Mouse (Mus musculus): ENCODE measurements around the gene Olfr735. TPM values are rescaled to one million over a fixed set of nuclear protein-coding genes. Genes with fewer than 3 reads are reported as not detected.

The Olfr735 gene
- total and polyA plus RNA-seq, 3 experiments: not detected

DNA sequence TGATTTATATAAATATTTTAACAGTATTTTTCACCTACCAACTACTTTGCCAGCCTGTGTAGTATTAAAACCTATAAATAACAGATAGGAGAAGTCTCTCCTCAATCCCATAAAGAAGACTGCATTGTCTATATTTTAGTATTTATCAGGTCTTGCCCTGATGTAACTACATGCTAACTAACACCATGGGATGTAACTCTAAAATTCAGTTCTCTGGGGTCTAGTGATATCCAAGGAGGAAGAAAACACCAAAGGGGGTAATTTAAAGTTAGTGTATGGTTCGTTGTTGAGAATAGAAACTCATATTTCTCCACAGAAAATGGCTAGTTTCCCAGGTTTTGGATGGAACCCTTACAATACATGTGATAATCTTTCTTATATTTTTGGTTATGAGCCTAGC is 22.0 kb downstream of the Olfr735 start, which contains the start of gene Olfr734:
TSS of gene Olfr734 (minus strand) at position 101 of the 400 bp plus-strand sequence.
- Histone ChIP-seq H3K4me1 (ENCODE audit: control insufficient read depth in 1 of 2, insufficient read depth in 2 of 2) (no peaks in the 10 kb centered on the region), H3K27me3 (replicated peaks) (peaks cover 1% of the 10 kb centered on the region)
- in situ Hi-C loops (cut with MboI; ENCODE audit: low pct_ligation_motif_present, low pct_unique_long_range_greater_than_20kb, low sequenced_read_pairs): no loop called here

DNA sequence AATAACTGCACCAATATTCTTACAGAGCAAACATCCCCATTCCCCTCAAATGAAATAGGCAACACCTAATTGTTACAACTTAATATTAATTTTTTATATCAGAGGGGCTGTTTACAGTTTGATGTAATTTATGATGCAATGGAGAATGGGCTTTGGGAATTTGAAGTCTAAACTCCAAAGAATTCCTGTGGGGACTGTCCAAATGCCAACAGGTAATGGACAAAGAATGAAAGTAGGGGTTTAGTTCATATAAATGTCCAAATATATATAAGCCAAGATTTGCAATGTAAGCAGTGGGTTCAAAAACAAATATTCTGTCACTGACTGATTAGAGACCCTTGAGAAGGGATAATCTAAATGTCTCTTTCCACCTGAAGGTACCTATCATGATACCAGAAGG is 47.2 kb downstream of the Olfr735 start, which contains the start of gene Olfr733:
TSS of gene Olfr733 (minus strand) at position 101 of the 400 bp plus-strand sequence.
- Histone ChIP-seq H3K4me1 (ENCODE audit: control insufficient read depth in 1 of 2, insufficient read depth in 2 of 2) (no peaks in the 10 kb centered on the region), H3K36me3 (replicated peaks in 1 of 2; ENCODE audit: control insufficient read depth in 1 of 2, insufficient read depth in 1 of 2, low read length in 1 of 2) (no peaks in the 10 kb centered on the region), H3K4me3 (replicated peaks in 1 of 3; ENCODE audit: low read depth in 2 of 3, low read length in 2 of 3, poor library complexity in 1 of 3) (no peak within 1 kb of the TSS), H3K27me3 (replicated peaks) (peaks cover 4% of the 10 kb centered on the region), H3K4me2 (ENCODE audit: insufficient read depth, low read depth, poor library complexity, severe bottlenecking) (no peak within 1 kb of the TSS), H3K9ac (ENCODE audit: insufficient read depth, low read depth) (no peak within 1 kb of the TSS), H3K79me2 (replicated peaks; ENCODE audit: control insufficient read depth, extremely low read depth, insufficient read depth, poor library complexity, severe bottlenecking) (no peaks in the 10 kb centered on the region), H3K9me3 (replicated peaks; ENCODE audit: low read length) (no peaks in the 10 kb centered on the region), H3K27ac (ENCODE audit: insufficient read depth, low read depth) (no peak within 1 kb of the TSS)
- dilution Hi-C loops (cut with MboI; ENCODE audit: extremely low pct_ligation_motif_present, extremely low pct_unique_long_range_greater_than_20kb, low sequenced_read_pairs): no loop called here
- TF ChIP-seq EP300 (IDR thresholded peaks at IDR 0.05; ENCODE audit: low read length) (no peak), KAT2A (IDR thresholded peaks at IDR 0.05; ENCODE audit: insufficient replicate concordance, low read length) (no peak), ELF1 (IDR thresholded peaks at IDR 0.05; ENCODE audit: low read depth, low read length) (no peak), USF2 (conservative IDR thresholded peaks at IDR 0.05; ENCODE audit: low read depth, low read length) (no peak)
- in situ Hi-C loops (cut with MboI; ENCODE audit: low pct_ligation_motif_present, low pct_unique_long_range_greater_than_20kb, low sequenced_read_pairs): no loop called here
- no peak for DNase-seq (ENCODE audit: extremely low read depth)

More for the DNA sequence above, 22.0 kb downstream of the Olfr735 start, which contains the start of gene Olfr734:
- Histone ChIP-seq H3K9ac (ENCODE audit: insufficient read depth, low read depth) (no peak within 1 kb of the TSS), H3K36me3 (replicated peaks in 1 of 2; ENCODE audit: control insufficient read depth in 1 of 2, insufficient read depth in 1 of 2, low read length in 1 of 2) (no peaks in the 10 kb centered on the region), H3K79me2 (replicated peaks; ENCODE audit: control insufficient read depth, extremely low read depth, insufficient read depth, poor library complexity, severe bottlenecking) (no peaks in the 10 kb centered on the region), H3K4me3 (replicated peaks in 1 of 3; ENCODE audit: low read depth in 2 of 3, low read length in 2 of 3, poor library complexity in 1 of 3) (no peak within 1 kb of the TSS), H3K27ac (ENCODE audit: insufficient read depth, low read depth) (no peak within 1 kb of the TSS), H3K9me3 (replicated peaks; ENCODE audit: low read length) (no peaks in the 10 kb centered on the region), H3K4me2 (ENCODE audit: insufficient read depth, low read depth, poor library complexity, severe bottlenecking) (no peak within 1 kb of the TSS)
- no peak for DNase-seq (ENCODE audit: extremely low read depth)
- dilution Hi-C loops (cut with MboI; ENCODE audit: extremely low pct_ligation_motif_present, extremely low pct_unique_long_range_greater_than_20kb, low sequenced_read_pairs): no loop called here
- TF ChIP-seq ZNF384 (IDR thresholded peaks at IDR 0.05; ENCODE audit: low read depth, low read length) (no peak), NRF1 (IDR thresholded peaks at IDR 0.05; ENCODE audit: low read depth, low read length) (no peak), GABPA (IDR thresholded peaks at IDR 0.05; ENCODE audit: insufficient replicate concordance, low read depth, low read length) (no peak), MYC (IDR thresholded peaks at IDR 0.05; ENCODE audit: low read depth, low read length) (no peak), MAX (IDR thresholded peaks at IDR 0.05; ENCODE audit: low read length) (no peak), POLR2AphosphoS2 (IDR thresholded peaks at IDR 0.05; ENCODE audit: low read depth, low read length) (no peak), SMC3 (IDR thresholded peaks at IDR 0.05; ENCODE audit: low read depth, low read length) (no peak), BHLHE40 (IDR thresholded peaks at IDR 0.05; ENCODE audit: low read depth, low read length) (no peak), UBTF (IDR thresholded peaks at IDR 0.05; ENCODE audit: low read depth, low read length) (no peak), E2F4 (IDR thresholded peaks at IDR 0.05; ENCODE audit: insufficient replicate concordance, low read depth, low read length) (no peak), ELF1 (IDR thresholded peaks at IDR 0.05; ENCODE audit: low read depth, low read length) (no peak), RAD21 (IDR thresholded peaks at IDR 0.05; ENCODE audit: low read depth, low read length) (no peak), ZMIZ1 (IDR thresholded peaks at IDR 0.05; ENCODE audit: low read depth, low read length) (no peak), USF2 (conservative IDR thresholded peaks at IDR 0.05; ENCODE audit: low read depth, low read length) (no peak), CHD2 (IDR thresholded peaks at IDR 0.05; ENCODE audit: low read length) (no peak), HCFC1 (IDR thresholded peaks at IDR 0.05; ENCODE audit: low read depth, low read length) (no peak), KAT2A (IDR thresholded peaks at IDR 0.05; ENCODE audit: insufficient replicate concordance, low read length) (no peak), CTCF (conservative IDR thresholded peaks at IDR 0.05 in 1 of 2, IDR thresholded peaks at IDR 0.05 in 1 of 2; ENCODE audit: low read depth in 2 of 2, low read length in 2 of 2) (no peak)

Other genes starting within 250 kb of the Olfr735 start
- not detected in 2 replicates for gene Olfr727, start 225.7 kb downstream of the Olfr735 start, total RNA-seq (2012; rRNA removed)
- not detected in 2 replicates for gene Olfr727, start 225.7 kb downstream of the Olfr735 start, total RNA-seq (2014; rRNA removed)
- not detected in 2 replicates for gene Olfr727, start 225.7 kb downstream of the Olfr735 start, polyA plus RNA-seq (2012; ENCODE audit: insufficient read length, low read depth)
- gene Olfr728, start 206.2 kb downstream of the Olfr735 start, total RNA-seq (2012; rRNA removed): not detected in 2 replicates
- gene Olfr728, start 206.2 kb downstream of the Olfr735 start, total RNA-seq (2014; rRNA removed): not detected in 2 replicates
- gene Olfr728, start 206.2 kb downstream of the Olfr735 start, polyA plus RNA-seq (2012; ENCODE audit: insufficient read length, low read depth): not detected in 2 replicates
- gene Olfr729, start 196.0 kb downstream of the Olfr735 start, total RNA-seq (2012; rRNA removed): not detected in 2 replicates
- gene Olfr729, start 196.0 kb downstream of the Olfr735 start, total RNA-seq (2014; rRNA removed): not detected in 2 replicates
- 0.09 TPM in 1 of 2 replicates, not detected in the other for gene Olfr729, start 196.0 kb downstream of the Olfr735 start, polyA plus RNA-seq (2012; ENCODE audit: insufficient read length, low read depth)
- not detected in 2 replicates for gene Olfr730, start 160.7 kb downstream of the Olfr735 start, total RNA-seq (2012; rRNA removed)
- not detected in 2 replicates for gene Olfr730, start 160.7 kb downstream of the Olfr735 start, total RNA-seq (2014; rRNA removed)
- not detected in 2 replicates for gene Olfr730, start 160.7 kb downstream of the Olfr735 start, polyA plus RNA-seq (2012; ENCODE audit: insufficient read length, low read depth)
- not detected in 2 replicates for gene Olfr731, start 107.0 kb downstream of the Olfr735 start, total RNA-seq (2012; rRNA removed)
- not detected in 2 replicates for gene Olfr731, start 107.0 kb downstream of the Olfr735 start, total RNA-seq (2014; rRNA removed)
- not detected in 2 replicates for gene Olfr731, start 107.0 kb downstream of the Olfr735 start, polyA plus RNA-seq (2012; ENCODE audit: insufficient read length, low read depth)
- gene Olfr732, start 64.7 kb downstream of the Olfr735 start, total RNA-seq (2012; rRNA removed): not detected in 2 replicates
- not detected in 2 replicates for gene Olfr732, start 64.7 kb downstream of the Olfr735 start, total RNA-seq (2014; rRNA removed)
- gene Olfr732, start 64.7 kb downstream of the Olfr735 start, polyA plus RNA-seq (2012; ENCODE audit: insufficient read length, low read depth): not detected in 2 replicates
- not detected in 2 replicates for gene Olfr733, start 47.4 kb downstream of the Olfr735 start, total RNA-seq (2012; rRNA removed)
- not detected in 2 replicates for gene Olfr733, start 47.4 kb downstream of the Olfr735 start, total RNA-seq (2014; rRNA removed)
- gene Olfr733, start 47.4 kb downstream of the Olfr735 start, polyA plus RNA-seq (2012; ENCODE audit: insufficient read length, low read depth): not detected in 2 replicates
- gene Olfr734, start 22.1 kb downstream of the Olfr735 start, total RNA-seq (2012; rRNA removed): not detected in 2 replicates
- gene Olfr734, start 22.1 kb downstream of the Olfr735 start, total RNA-seq (2014; rRNA removed): not detected in 2 replicates
- not detected in 2 replicates for gene Olfr734, start 22.1 kb downstream of the Olfr735 start, polyA plus RNA-seq (2012; ENCODE audit: insufficient read length, low read depth)
- not detected in 2 replicates for gene Tlr11, start 9.0 kb upstream of the Olfr735 start, total RNA-seq (2012; rRNA removed)
- not detected in 2 replicates for gene Tlr11, start 9.0 kb upstream of the Olfr735 start, total RNA-seq (2014; rRNA removed)
- gene Tlr11, start 9.0 kb upstream of the Olfr735 start, polyA plus RNA-seq (2012; ENCODE audit: insufficient read length, low read depth): not detected in 2 replicates
- gene Olfr736, start 32.3 kb upstream of the Olfr735 start, total RNA-seq (2012; rRNA removed): not detected in 2 replicates
- gene Olfr736, start 32.3 kb upstream of the Olfr735 start, total RNA-seq (2014; rRNA removed): not detected in 2 replicates
- gene Olfr736, start 32.3 kb upstream of the Olfr735 start, polyA plus RNA-seq (2012; ENCODE audit: insufficient read length, low read depth): not detected in 2 replicates
- gene Olfr738, start 58.7 kb upstream of the Olfr735 start, total RNA-seq (2012; rRNA removed): not detected in 2 replicates
- gene Olfr738, start 58.7 kb upstream of the Olfr735 start, total RNA-seq (2014; rRNA removed): not detected in 2 replicates
- not detected in 2 replicates for gene Olfr738, start 58.7 kb upstream of the Olfr735 start, polyA plus RNA-seq (2012; ENCODE audit: insufficient read length, low read depth)
- not detected in 2 replicates for gene Olfr739, start 69.8 kb upstream of the Olfr735 start, total RNA-seq (2012; rRNA removed)
- gene Olfr739, start 69.8 kb upstream of the Olfr735 start, total RNA-seq (2014; rRNA removed): not detected in 2 replicates
- not detected in 2 replicates for gene Olfr739, start 69.8 kb upstream of the Olfr735 start, polyA plus RNA-seq (2012; ENCODE audit: insufficient read length, low read depth)
- not detected in 2 replicates for gene Olfr740, start 96.7 kb upstream of the Olfr735 start, total RNA-seq (2012; rRNA removed)
- not detected in 2 replicates for gene Olfr740, start 96.7 kb upstream of the Olfr735 start, total RNA-seq (2014; rRNA removed)
- not detected in 2 replicates for gene Olfr740, start 96.7 kb upstream of the Olfr735 start, polyA plus RNA-seq (2012; ENCODE audit: insufficient read length, low read depth)
- gene Olfr741, start 123.9 kb upstream of the Olfr735 start, total RNA-seq (2012; rRNA removed): not detected in 2 replicates
- not detected in 2 replicates for gene Olfr741, start 123.9 kb upstream of the Olfr735 start, total RNA-seq (2014; rRNA removed)
- not detected in 2 replicates for gene Olfr741, start 123.9 kb upstream of the Olfr735 start, polyA plus RNA-seq (2012; ENCODE audit: insufficient read length, low read depth)
- gene Olfr742, start 154.7 kb upstream of the Olfr735 start, total RNA-seq (2012; rRNA removed): not detected in 2 replicates
- not detected in 2 replicates for gene Olfr742, start 154.7 kb upstream of the Olfr735 start, total RNA-seq (2014; rRNA removed)
- gene Olfr742, start 154.7 kb upstream of the Olfr735 start, polyA plus RNA-seq (2012; ENCODE audit: insufficient read length, low read depth): not detected in 2 replicates
- not detected in 2 replicates for gene Olfr743, start 173.0 kb upstream of the Olfr735 start, total RNA-seq (2012; rRNA removed)
- gene Olfr743, start 173.0 kb upstream of the Olfr735 start, total RNA-seq (2014; rRNA removed): not detected in 2 replicates
- not detected in 2 replicates for gene Olfr743, start 173.0 kb upstream of the Olfr735 start, polyA plus RNA-seq (2012; ENCODE audit: insufficient read length, low read depth)

Data from CH12.LX (cell line).